Mouse (Mus musculus) small intestine, adult 2 months (tissue): ENCODE measurements at regions not wholly inside any gene's neighbourhood (a gene's known extent, or its start where the extent isn't known, plus 50 kb on each side); places are given as distances from the start of the nearest gene placed in this dataset.

ENCODE experiments used
- CTCF ChIP-seq: fragments of 200-500 bp; IDR thresholded peaks from 2 replicates; pipeline ENCODE4 v1.5.1; 2012; ENCODE audit warnings: low read depth, mild to moderate bottlenecking, control low read depth, inconsistent platforms, low read length, moderate library complexity, mixed read lengths; ENCODE audit not compliant: insufficient replicate concordance, insufficient read length; ENCODE audit errors: extremely low read depth
- POLR2A ChIP-seq: fragments of 200-500 bp; IDR thresholded peaks from 2 replicates; pipeline ENCODE4 v1.6.1; 2012; ENCODE audit warnings: low read depth, mild to moderate bottlenecking, control low read depth, inconsistent platforms, low read length, moderate library complexity

DNA sequence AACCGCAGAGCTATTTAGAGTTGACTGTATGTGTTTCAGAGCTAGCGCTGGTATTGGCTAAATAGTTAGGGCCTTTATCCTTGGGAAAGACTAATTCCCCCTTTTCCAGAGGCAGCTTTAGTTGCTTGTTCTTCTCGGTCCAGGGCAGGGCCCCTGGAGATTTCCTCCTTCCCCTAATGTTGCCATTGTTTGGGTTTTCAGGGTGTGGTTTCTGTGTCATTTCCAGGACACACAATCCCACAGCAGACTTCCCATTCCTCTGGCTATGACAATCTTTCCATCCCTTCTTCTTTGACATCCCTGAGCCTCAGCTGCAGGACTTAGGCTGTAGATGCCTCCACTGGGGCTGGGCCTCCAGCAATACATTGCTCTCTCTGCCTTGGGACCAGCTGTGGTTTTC, 87.2 kb upstream of the Arhgap24 start:
- TF ChIP-seq POLR2A: no peak
- no peak for TF ChIP-seq CTCF
